Mouse (Mus musculus): Measurements from ENCODE around the gene Egr4. TPM values are rescaled to one million over a fixed set of nuclear protein-coding genes. Genes with fewer than 3 reads are reported as not detected.

Egr4 gene
- polyA plus RNA-seq (2014; fragmentation: Illumina TruSeq; extraction: RNeasy Lipid Tissue Mini Kit (QIAGEN cat#74804); ENCODE audit: low replicate concordance), result not detected

GRCm38 (mm10) chr6:85513531-85513910 is at the start of gene Egr4:
Egr4 (minus strand) TSS chr6:85513589.

GRCm38 (mm10) chr6:85502911-85503250 is 10.5 kb downstream of the Egr4 start, which contains the start of gene Fbxo41:
Fbxo41 (minus strand) TSS chr6:85502994.

Other genes with a start within 250 kb of the Egr4 start
- 0.33 TPM for gene Sfxn5, start 180.2 kb downstream of the Egr4 start, polyA plus RNA-seq (2014; fragmentation: Illumina TruSeq; extraction: RNeasy Lipid Tissue Mini Kit (QIAGEN cat#74804); ENCODE audit: low replicate concordance)
- gene Rab11fip5, start 139.0 kb downstream of the Egr4 start, polyA plus RNA-seq (2014; fragmentation: Illumina TruSeq; extraction: RNeasy Lipid Tissue Mini Kit (QIAGEN cat#74804); ENCODE audit: low replicate concordance), result 0.15 TPM
- not detected for gene Noto, start 89.7 kb downstream of the Egr4 start, polyA plus RNA-seq (2014; fragmentation: Illumina TruSeq; extraction: RNeasy Lipid Tissue Mini Kit (QIAGEN cat#74804); ENCODE audit: low replicate concordance)
- 0.82 TPM for gene Smyd5, start 81.6 kb downstream of the Egr4 start, polyA plus RNA-seq (2014; fragmentation: Illumina TruSeq; extraction: RNeasy Lipid Tissue Mini Kit (QIAGEN cat#74804); ENCODE audit: low replicate concordance)
- 48.3 TPM for gene Cct7, start 62.1 kb downstream of the Egr4 start, polyA plus RNA-seq (2014; fragmentation: Illumina TruSeq; extraction: RNeasy Lipid Tissue Mini Kit (QIAGEN cat#74804); ENCODE audit: low replicate concordance)
- 3.8 TPM for gene Pradc1, start 61.6 kb downstream of the Egr4 start, polyA plus RNA-seq (2014; fragmentation: Illumina TruSeq; extraction: RNeasy Lipid Tissue Mini Kit (QIAGEN cat#74804); ENCODE audit: low replicate concordance)
- gene Fbxo41, start 10.6 kb downstream of the Egr4 start, polyA plus RNA-seq (2014; fragmentation: Illumina TruSeq; extraction: RNeasy Lipid Tissue Mini Kit (QIAGEN cat#74804); ENCODE audit: low replicate concordance), result not detected
- 3.3 TPM for gene Alms1, start 73.9 kb upstream of the Egr4 start, polyA plus RNA-seq (2014; fragmentation: Illumina TruSeq; extraction: RNeasy Lipid Tissue Mini Kit (QIAGEN cat#74804); ENCODE audit: low replicate concordance)
- gene Nat8f7, start 199.6 kb upstream of the Egr4 start, polyA plus RNA-seq (2014; fragmentation: Illumina TruSeq; extraction: RNeasy Lipid Tissue Mini Kit (QIAGEN cat#74804); ENCODE audit: low replicate concordance), result not detected

Data from small intestine, adult 10 weeks (tissue).